Comparison of ENCODE assay signal across 19 mouse cellular contexts in the genomic region with DNA sequence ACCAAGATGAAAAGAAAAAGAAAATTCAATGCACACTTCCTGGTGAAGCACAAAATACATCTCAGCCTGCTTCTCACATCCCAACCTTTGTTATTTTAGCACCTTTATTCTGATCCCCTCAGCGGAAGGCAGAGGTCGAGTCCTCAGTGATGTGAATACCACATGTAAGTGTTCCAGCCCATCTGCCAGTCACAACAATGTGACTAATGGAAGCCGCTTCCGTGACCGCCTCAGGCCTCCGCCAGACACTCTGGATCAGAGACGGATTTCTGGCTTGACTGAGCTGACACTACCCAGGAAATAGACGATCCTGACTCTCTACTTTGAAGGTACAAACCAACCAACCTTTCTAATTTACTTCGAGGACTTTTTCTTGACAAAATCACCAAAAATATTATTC. TPM values are rescaled to one million over a fixed set of nuclear protein-coding genes. Genes with fewer than 3 reads are reported as not detected.
DNase-seq lines count a peak whose midpoint lies in the region; ATAC-seq and TF ChIP-seq lines count a peak whose summit lies in the region.
"Had no signal": no experiment of that assay in that cellular context is flagged by ENCODE, and none has a peak within 500 bp of the region (broad histone marks: within the 10 kb centered on the region; RNA-seq: fewer than 3 reads in every experiment).

No protein-coding gene starts in this region.

- peak overlapping the region; percentile 33; the same call in 1 of the 2 replicates for H3K27ac ChIP-seq in intestine, embryonic 14.5 days (ENCODE audit: low read depth)
- no peak overlapping the region for H3K27ac ChIP-seq in intestine, postnatal 0 days (ENCODE audit: low read depth, low read length)
- H3K27ac ChIP-seq in heart, embryonic 10.5 days, result no peak overlapping the region
- no peak overlapping the region for H3K27ac ChIP-seq in liver, embryonic 11.5 days (ENCODE audit: low read depth, low read length)
- H3K27ac ChIP-seq: forebrain, embryonic 13.5 days; hindbrain, postnatal 0 days had no signal

- ATAC-seq in intestine, embryonic 14.5 days (replicated peaks; ENCODE audit: low FRiP score, low TSS enrichment, low read depth), result no peak
- no peak for ATAC-seq in intestine, postnatal 0 days
- no peak for ATAC-seq in liver, embryonic 11.5 days (replicated peaks; ENCODE audit: low FRiP score)
- ATAC-seq: forebrain, embryonic 13.5 days; hindbrain, postnatal 0 days; liver, postnatal 0 days had no signal

- H3K4me1 ChIP-seq in intestine, embryonic 14.5 days (replicated peaks; ENCODE audit: control insufficient read depth, insufficient read depth, low read length), result peaks cover 12% of the 10 kb centered on the region; the same call in 1 of the 2 replicates
- no peaks in the 10 kb centered on the region for H3K4me1 ChIP-seq in intestine, postnatal 0 days (replicated peaks; ENCODE audit: control insufficient read depth, insufficient read depth, low read length)
- peaks cover 10% of the 10 kb centered on the region for H3K4me1 ChIP-seq in heart, embryonic 10.5 days
- H3K4me1 ChIP-seq in liver, embryonic 11.5 days (replicated peaks; ENCODE audit: control insufficient read depth, insufficient read depth, low read length), result 0 out of 2 replicates have a peak, but pooled peaks cover 3% of the 10 kb centered on the region
- H3K4me1 ChIP-seq: forebrain, embryonic 13.5 days had no signal

- peak; percentile 46 for DNase-seq in intestine, embryonic 14.5 days (ENCODE audit: low spot score)
- DNase-seq in embryo, embryonic 10.5 days (ENCODE audit: low spot score), result peak; percentile 25
- DNase-seq in heart, embryonic 10.5 days (ENCODE audit: low spot score), result peak; percentile 60
- DNase-seq in mesoderm, embryonic 11.5 days (ENCODE audit: low read depth, low spot score), result peak; percentile 23
- no peak for DNase-seq in adrenal gland, adult 18-20 months (ENCODE audit: low spot score in 2 of 2)
- DNase-seq in liver, embryonic 11.5 days (ENCODE audit: low spot score), result no peak
- DNase-seq: adrenal gland, adult 2 months; B cell, adult 2 months; cerebellum, adult 11-12 months; liver, postnatal 0 days; right cerebral cortex, postnatal 4 days; thymus, postnatal 25 days had no signal

- 76% methylated on average over 9 of the region's 9 CpGs for WGBS in intestine, embryonic 14.5 days
- WGBS in intestine, postnatal 0 days, result 75% methylated on average over 9 of the region's 9 CpGs
- 74% methylated on average over 9 of the region's 9 CpGs for WGBS in heart, embryonic 10.5 days
- WGBS in liver, embryonic 11.5 days, result 78% methylated on average over 9 of the region's 9 CpGs

- no peak for TF ChIP-seq CTCF in intestine, postnatal 0 days (IDR thresholded peaks at IDR 0.05; ENCODE audit: low read depth)

- no peak overlapping the region for H3K9ac ChIP-seq in intestine, embryonic 14.5 days (ENCODE audit: low read length)
- no peak overlapping the region for H3K9ac ChIP-seq in intestine, postnatal 0 days (ENCODE audit: low read depth, low read length)
- no peak overlapping the region for H3K9ac ChIP-seq in liver, embryonic 11.5 days (ENCODE audit: low read depth, low read length)
- H3K9ac ChIP-seq: forebrain, embryonic 13.5 days; liver, postnatal 0 days had no signal

- H3K36me3 ChIP-seq in intestine, embryonic 14.5 days (ENCODE audit: control insufficient read depth, insufficient read depth, low read length), result no peaks in the 10 kb centered on the region
- H3K36me3 ChIP-seq in intestine, postnatal 0 days (ENCODE audit: control insufficient read depth, insufficient read depth), result no peaks in the 10 kb centered on the region
- no peaks in the 10 kb centered on the region for H3K36me3 ChIP-seq in heart, embryonic 10.5 days
- H3K36me3 ChIP-seq in liver, embryonic 11.5 days (ENCODE audit: control insufficient read depth, insufficient read depth, low read length), result no peaks in the 10 kb centered on the region

- no peaks in the 10 kb centered on the region for H3K9me3 ChIP-seq in intestine, embryonic 14.5 days (ENCODE audit: control insufficient read depth, low read length)
- no peaks in the 10 kb centered on the region for H3K9me3 ChIP-seq in intestine, postnatal 0 days (ENCODE audit: control insufficient read depth)
- no peaks in the 10 kb centered on the region for H3K9me3 ChIP-seq in heart, embryonic 10.5 days
- H3K9me3 ChIP-seq in liver, embryonic 11.5 days (ENCODE audit: control insufficient read depth, low read length), result no peaks in the 10 kb centered on the region
- H3K9me3 ChIP-seq: forebrain, embryonic 13.5 days had no signal

- H3K4me2 ChIP-seq in intestine, embryonic 14.5 days (ENCODE audit: low read length), result no peak overlapping the region
- no peak overlapping the region for H3K4me2 ChIP-seq in intestine, postnatal 0 days (replicated peaks; ENCODE audit: low read depth)
- no peak overlapping the region for H3K4me2 ChIP-seq in liver, embryonic 11.5 days
- H3K4me2 ChIP-seq: forebrain, embryonic 13.5 days had no signal

- H3K27me3 ChIP-seq in intestine, embryonic 14.5 days (replicated peaks; ENCODE audit: control insufficient read depth, insufficient read depth, low read length), result no peaks in the 10 kb centered on the region
- no peaks in the 10 kb centered on the region for H3K27me3 ChIP-seq in intestine, postnatal 0 days (replicated peaks; ENCODE audit: control insufficient read depth, insufficient read depth, low read length)
- no peaks in the 10 kb centered on the region for H3K27me3 ChIP-seq in heart, embryonic 10.5 days (ENCODE audit: insufficient read depth, poor library complexity, severe bottlenecking)
- no peaks in the 10 kb centered on the region for H3K27me3 ChIP-seq in liver, embryonic 11.5 days (replicated peaks; ENCODE audit: control insufficient read depth, insufficient read depth, low read length)
- H3K27me3 ChIP-seq: forebrain, embryonic 13.5 days had no signal

- no peak overlapping the region for H3K4me3 ChIP-seq in intestine, embryonic 14.5 days (ENCODE audit: low read depth, low read length)
- H3K4me3 ChIP-seq in intestine, postnatal 0 days (ENCODE audit: low read depth, low read length), result no peak overlapping the region
- no peak overlapping the region for H3K4me3 ChIP-seq in heart, embryonic 10.5 days
- no peak overlapping the region for H3K4me3 ChIP-seq in liver, embryonic 11.5 days (ENCODE audit: low read depth, low read length)
- H3K4me3 ChIP-seq: forebrain, embryonic 13.5 days had no signal

RNA-seq across cellular contexts. Expression of gene Gm9913, which starts 20.0 kb away (rescaled TPM):
- 0.39 and 0.66 TPM in 2 replicates for polyA plus RNA-seq in intestine, embryonic 14.5 days (2014; fragmentation: Nextera tagmentation; extraction: Ambion mirVana)
- 0.34 and 0.39 TPM in 2 replicates for polyA plus RNA-seq in intestine, postnatal 0 days (2015; fragmentation: Nextera tagmentation; extraction: Ambion mirVana)
- polyA plus RNA-seq in heart, embryonic 10.5 days (2016; fragmentation: Nextera tagmentation; extraction: Ambion mirVana), result 0.46 and 0.58 TPM in 2 replicates
- total RNA-seq in adrenal gland, adult 18-20 months (2021), result under 1 TPM in 1 of 2 experiments, not detected in 1; 0.16 TPM
- polyA plus RNA-seq in liver, embryonic 11.5 days (2014; fragmentation: Nextera tagmentation; extraction: Ambion mirVana), result 0.12 TPM in 1 of 2 replicates, not detected in the other
- total RNA-seq: adrenal gland, adult 2 months; common myeloid progenitor, adult 5-6 weeks; ES-E14; hindbrain, postnatal 0 days; megakaryocyte-erythroid progenitor cell, adult 5-6 weeks; monocyte, adult 5-6 weeks had no signal
- polyA plus RNA-seq: adrenal gland, adult 2 months; forebrain, embryonic 13.5 days; liver, postnatal 0 days had no signal

RNA-seq across cellular contexts. Expression of gene Fbn1, which starts 22.9 kb away (rescaled TPM):
- polyA plus RNA-seq in intestine, embryonic 14.5 days (2014; fragmentation: Nextera tagmentation; extraction: Ambion mirVana), result 41.8 and 45.1 TPM in 2 replicates
- 9.9 and 11.2 TPM in 2 replicates for polyA plus RNA-seq in intestine, postnatal 0 days (2015; fragmentation: Nextera tagmentation; extraction: Ambion mirVana)
- 16.8 and 20.0 TPM in 2 replicates for polyA plus RNA-seq in heart, embryonic 10.5 days (2016; fragmentation: Nextera tagmentation; extraction: Ambion mirVana)
- total RNA-seq in adrenal gland, adult 18-20 months (2021), result 10 to 100 TPM; 12.8 to 35.3 TPM
- 5.5 and 5.7 TPM in 2 replicates for polyA plus RNA-seq in liver, embryonic 11.5 days (2014; fragmentation: Nextera tagmentation; extraction: Ambion mirVana)
- total RNA-seq: megakaryocyte-erythroid progenitor cell, adult 5-6 weeks; monocyte, adult 5-6 weeks had no signal

Comparison
In these comparisons a context has a peak if more than half of its experiments do, and no peak if none do; other contexts are left out.
1. DNase-seq: peak in intestine, embryonic 14.5 days (single experiment), embryo, embryonic 10.5 days (single experiment), heart, embryonic 10.5 days (single experiment) and mesoderm, embryonic 11.5 days (single experiment); none in adrenal gland, adult 18-20 months (0 of 2) and liver, embryonic 11.5 days (single experiment).